Mouse (Mus musculus) forebrain, embryonic 12.5 days (tissue): ENCODE results near the gene Hoxc10. TPM values are rescaled to one million over a fixed set of nuclear protein-coding genes. Genes with fewer than 3 reads are reported as not detected.

Experiments
- ATAC-seq: fragments of 200-750 bp; cut with Nextera tagmentation; 2 replicates; pipeline ENCODE4 v1.8.0; 2017; ENCODE audit warnings: moderate TSS enrichment; ENCODE audit not compliant: low FRiP score
- H3K27ac ChIP-seq: fragments of 300-500 bp; sonication (generic); 2 replicates; pipeline ENCODE4 v1.5.1; 2016; ENCODE audit warnings: mild to moderate bottlenecking
- H3K27me3 ChIP-seq: fragments of 300-500 bp; sonication (generic); 2 replicates; pipeline ENCODE4 v1.6.1; 2016; ENCODE audit warnings: mild to moderate bottlenecking
- H3K36me3 ChIP-seq: fragments of 300-500 bp; sonication (generic); replicated peaks from 2 replicates; pipeline ENCODE4 v1.6.1; 2016; ENCODE audit warnings: mild to moderate bottlenecking
- H3K4me1 ChIP-seq: fragments of 300-500 bp; sonication (generic); 2 replicates; pipeline ENCODE4 v1.6.1; 2016
- H3K4me2 ChIP-seq: fragments of 300-500 bp; sonication (generic); 2 replicates; pipeline ENCODE4 v1.6.1; 2016; ENCODE audit warnings: mild to moderate bottlenecking, moderate library complexity
- H3K4me3 ChIP-seq: fragments of 300-500 bp; sonication (generic); replicated peaks from 2 replicates; pipeline ENCODE4 v1.5.1; 2016; ENCODE audit warnings: mild to moderate bottlenecking
- H3K9ac ChIP-seq: fragments of 300-500 bp; sonication (generic); 2 replicates; pipeline ENCODE4 v1.6.1; 2016; ENCODE audit warnings: mild to moderate bottlenecking
- H3K9me3 ChIP-seq: fragments of 300-500 bp; sonication (generic); 2 replicates; pipeline ENCODE4 v1.6.1; 2016
- WGBS: fragments of 180-500 bp; shearing (Covaris S2); methylation state at CpG from one replicate; pipeline ENCODE4 v1.1.7; 2016; 5-methylcytosine and 5-hydroxymethylcytosine counted together
- polyA plus RNA-seq: library from polyadenylated mRNA; unstranded; fragments of >200 nt; fragmentation: Nextera tagmentation; extraction: Ambion mirVana; gene quantifications from 2 replicates; pipeline ENCODE4 v1.2.1, GENCODE M21; 2016

Gene Hoxc10
- polyA plus RNA-seq, 1 experiment from 2014 or later: not detected

GRCm38 (mm10) chr15:102965003-102965891, 1.3 kb upstream of the Hoxc10 start:
- H3K4me2 ChIP-seq: no peak overlapping the region
- H3K9me3 ChIP-seq: no peaks in the 10 kb centered on the region
- peaks cover 98% of the 10 kb centered on the region for H3K27me3 ChIP-seq
- no peak for ATAC-seq
- H3K36me3 ChIP-seq: no peaks in the 10 kb centered on the region
- H3K27ac ChIP-seq: no peak overlapping the region
- H3K4me1 ChIP-seq: peaks cover 4% of the 10 kb centered on the region; the same call in 1 of the 2 replicates
- no peak overlapping the region for H3K9ac ChIP-seq
- WGBS: 3% methylated on average over 26 of the region's 26 CpGs
- H3K4me3 ChIP-seq: no peak overlapping the region

GRCm38 (mm10) chr15:102965892-102966775, 462 bp upstream of the Hoxc10 start:
- peaks cover 98% of the 10 kb centered on the region for H3K27me3 ChIP-seq
- peaks cover 4% of the 10 kb centered on the region; the same call in 1 of the 2 replicates for H3K4me1 ChIP-seq
- no peaks in the 10 kb centered on the region for H3K36me3 ChIP-seq
- whole genome bisulfite sequencing: 3% methylated on average over 30 of the region's 30 CpGs
- H3K4me2 ChIP-seq: peak overlapping the region; percentile 31
- H3K9me3 ChIP-seq: no peaks in the 10 kb centered on the region
- 0 out of 2 replicates have a peak overlapping the region, but pooled peaks have one; percentile 1 for H3K4me3 ChIP-seq
- H3K27ac ChIP-seq: no peak overlapping the region
- ATAC-seq: peak; percentile 46; the same call in 1 of the 2 replicates
- no peak overlapping the region for H3K9ac ChIP-seq

GRCm38 (mm10) chr15:102967312-102967510, 615 bp downstream of the Hoxc10 start, which contains the start of gene Hoxc5:
Hoxc5 (plus strand) TSS chr15:102967443.
- no peak within 1 kb of the TSS for H3K9ac ChIP-seq
- WGBS: 4% methylated on average over 12 of the region's 12 CpGs
- H3K27me3 ChIP-seq: peaks cover 100% of the 10 kb centered on the region
- H3K4me2 ChIP-seq: peak within 1 kb of the TSS; percentile 31
- no peaks in the 10 kb centered on the region for H3K9me3 ChIP-seq
- H3K27ac ChIP-seq: no peak within 1 kb of the TSS
- peaks cover 4% of the 10 kb centered on the region; the same call in 1 of the 2 replicates for H3K4me1 ChIP-seq
- ATAC-seq: no peak
- no peaks in the 10 kb centered on the region for H3K36me3 ChIP-seq
- 0 out of 2 replicates have a peak within 1 kb of the TSS, but pooled peaks have one; percentile 1 for H3K4me3 ChIP-seq

GRCm38 (mm10) chr15:102967511-102968397, 1.2 kb downstream of the Hoxc10 start:
- H3K9me3 ChIP-seq: no peaks in the 10 kb centered on the region
- H3K9ac ChIP-seq: no peak overlapping the region
- 1% methylated on average over 34 of the region's 34 CpGs for WGBS
- H3K36me3 ChIP-seq: no peaks in the 10 kb centered on the region
- no peak overlapping the region for H3K4me3 ChIP-seq
- no peak overlapping the region for H3K4me2 ChIP-seq
- H3K4me1 ChIP-seq: peaks cover 4% of the 10 kb centered on the region; the same call in 1 of the 2 replicates
- no peak overlapping the region for H3K27ac ChIP-seq
- ATAC-seq: no peak
- peaks cover 100% of the 10 kb centered on the region for H3K27me3 ChIP-seq

- ATAC-seq: no peak
- Histone ChIP-seq H3K27me3 (peaks cover 100% of the 10 kb centered on the region), H3K36me3 (no peaks in the 10 kb centered on the region), H3K9ac (no peak overlapping the region), H3K4me1 (peaks cover 4% of the 10 kb centered on the region; the same call in 1 of the 2 replicates), H3K4me3 (no peak overlapping the region), H3K4me2 (no peak overlapping the region), H3K9me3 (no peaks in the 10 kb centered on the region), H3K27ac (no peak overlapping the region)
- 40% methylated on average over 1 of the region's 1 CpGs for WGBS
Measured at GRCm38 (mm10) chr15:102969296-102969695, 2.7 kb downstream of the Hoxc10 start.

GRCm38 (mm10) chr15:102970740-102971139, 4.1 kb downstream of the Hoxc10 start:
- peaks cover 100% of the 10 kb centered on the region for H3K27me3 ChIP-seq
- peaks cover 4% of the 10 kb centered on the region; the same call in 1 of the 2 replicates for H3K4me1 ChIP-seq
- no peak overlapping the region for H3K4me2 ChIP-seq
- no peak overlapping the region for H3K4me3 ChIP-seq
- no peak for ATAC-seq
- H3K9ac ChIP-seq: no peak overlapping the region
- no peak overlapping the region for H3K27ac ChIP-seq
- H3K36me3 ChIP-seq: no peaks in the 10 kb centered on the region
- WGBS: 1% methylated on average over 12 of the region's 12 CpGs
- H3K9me3 ChIP-seq: no peaks in the 10 kb centered on the region

GRCm38 (mm10) chr15:102972254-102972653, 5.7 kb downstream of the Hoxc10 start:
- Histone ChIP-seq H3K4me3 (no peak overlapping the region), H3K9ac (no peak overlapping the region), H3K4me1 (no peaks in the 10 kb centered on the region), H3K9me3 (no peaks in the 10 kb centered on the region), H3K36me3 (no peaks in the 10 kb centered on the region), H3K4me2 (no peak overlapping the region), H3K27me3 (peaks cover 100% of the 10 kb centered on the region), H3K27ac (no peak overlapping the region)
- WGBS: 1% methylated on average over 21 of the region's 21 CpGs
- ATAC-seq: no peak

- H3K9ac ChIP-seq: no peak overlapping the region
- no peaks in the 10 kb centered on the region for H3K36me3 ChIP-seq
- 1% methylated on average over 6 of the region's 6 CpGs for WGBS
- ATAC-seq: no peak
- H3K4me3 ChIP-seq: no peak overlapping the region
- no peak overlapping the region for H3K27ac ChIP-seq
- peaks cover 100% of the 10 kb centered on the region for H3K27me3 ChIP-seq
- no peak overlapping the region for H3K4me2 ChIP-seq
- no peaks in the 10 kb centered on the region for H3K9me3 ChIP-seq
- no peaks in the 10 kb centered on the region for H3K4me1 ChIP-seq
Measured at GRCm38 (mm10) chr15:102972753-102973152, 6.2 kb downstream of the Hoxc10 start.

- Histone ChIP-seq H3K9ac (no peak overlapping the region), H3K36me3 (no peaks in the 10 kb centered on the region), H3K4me1 (no peaks in the 10 kb centered on the region), H3K27ac (no peak overlapping the region), H3K9me3 (no peaks in the 10 kb centered on the region), H3K4me2 (no peak overlapping the region), H3K27me3 (peaks cover 100% of the 10 kb centered on the region), H3K4me3 (no peak overlapping the region)
- WGBS: 4% methylated on average over 7 of the region's 7 CpGs
- no peak for ATAC-seq
Measured at GRCm38 (mm10) chr15:102975034-102975433, 8.4 kb downstream of the Hoxc10 start.

- Histone ChIP-seq H3K4me2 (no peak overlapping the region), H3K9ac (no peak overlapping the region)
Measured at GRCm38 (mm10) chr15:102975688-102976111, 9.1 kb downstream of the Hoxc10 start.

GRCm38 (mm10) chr15:102976171-102976570, 9.6 kb downstream of the Hoxc10 start, which contains the start of gene Hoxc9:
Hoxc9 (plus strand) TSS chr15:102976439.
- no peak for ATAC-seq
- peaks cover 100% of the 10 kb centered on the region for H3K27me3 ChIP-seq
- H3K27ac ChIP-seq: no peak within 1 kb of the TSS
- WGBS: 1% methylated on average over 13 of the region's 20 CpGs
- H3K4me1 ChIP-seq: no peaks in the 10 kb centered on the region
- no peaks in the 10 kb centered on the region for H3K36me3 ChIP-seq
- no peak within 1 kb of the TSS for H3K4me2 ChIP-seq
- H3K9me3 ChIP-seq: no peaks in the 10 kb centered on the region
- no peak within 1 kb of the TSS for H3K4me3 ChIP-seq
- no peak within 1 kb of the TSS for H3K9ac ChIP-seq

More at GRCm38 (mm10) chr15:102975688-102976111, 9.1 kb downstream of the Hoxc10 start:
- Histone ChIP-seq H3K27ac (no peak overlapping the region), H3K27me3 (peaks cover 100% of the 10 kb centered on the region), H3K4me1 (no peaks in the 10 kb centered on the region), H3K9me3 (no peaks in the 10 kb centered on the region), H3K36me3 (no peaks in the 10 kb centered on the region), H3K4me3 (no peak overlapping the region)
- ATAC-seq: no peak
- WGBS: under 1% methylated on average over 21 of the region's 21 CpGs
